Mouse (Mus musculus) lung, adult 2 months (tissue): ENCODE data around the gene Tmbim7.

Experiments used
- CTCF ChIP-seq: fragments of 200-500 bp; IDR thresholded peaks from 2 replicates; pipeline ENCODE4 v1.5.1; 2011; ENCODE audit warnings: mild to moderate bottlenecking, low read length, control low read depth; ENCODE audit not compliant: insufficient read depth
- POLR2A ChIP-seq: fragments of 200-500 bp; IDR thresholded peaks from 2 replicates; pipeline ENCODE4 v1.6.1; 2011; ENCODE audit warnings: low read depth, mild to moderate bottlenecking, control low read depth, low read length, borderline replicate concordance; ENCODE audit errors: extremely low read depth

GRCm38 (mm10) chr5:3633951-3634350, 17.0 kb upstream of the Tmbim7 start:
- TF ChIP-seq POLR2A (no peak), CTCF (0 out of 2 replicates have a peak, but pooled peaks have one; percentile 19)
